Mouse (Mus musculus) E14TG2a.4 (cell line): ENCODE results near the gene Nckap5.

Experiments used
- CTCF ChIP-seq: conservative IDR thresholded peaks from 2 replicates; pipeline ENCODE4 v1.5.1; 2014; ENCODE audit warnings: low read length
- POU5F1 ChIP-seq: IDR thresholded peaks from 2 replicates; pipeline ENCODE4 v1.6.1; 2014; ENCODE audit warnings: low read length, borderline replicate concordance

DNA sequence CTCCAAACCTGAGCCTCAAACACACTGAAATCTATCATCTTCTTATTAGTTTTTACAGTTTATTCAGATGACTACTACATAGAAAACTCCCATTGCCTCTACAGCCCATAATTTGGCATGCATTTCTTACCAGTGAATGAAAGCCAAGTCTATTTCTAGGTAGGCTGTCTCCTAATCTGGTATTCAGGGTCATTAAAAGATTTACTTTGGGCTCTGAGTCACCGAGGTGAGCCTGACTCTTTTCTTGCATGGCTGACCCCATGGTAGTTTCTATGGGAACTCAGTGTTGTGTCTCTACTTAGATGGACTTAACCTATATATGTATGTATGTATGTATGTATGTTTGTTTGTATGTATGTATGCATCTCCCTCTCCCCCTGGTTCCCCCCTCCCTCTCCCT, 63.6 kb downstream of the Nckap5 start:
- no peak for TF ChIP-seq CTCF
- TF ChIP-seq POU5F1: no peak
